In the genomic region with DNA sequence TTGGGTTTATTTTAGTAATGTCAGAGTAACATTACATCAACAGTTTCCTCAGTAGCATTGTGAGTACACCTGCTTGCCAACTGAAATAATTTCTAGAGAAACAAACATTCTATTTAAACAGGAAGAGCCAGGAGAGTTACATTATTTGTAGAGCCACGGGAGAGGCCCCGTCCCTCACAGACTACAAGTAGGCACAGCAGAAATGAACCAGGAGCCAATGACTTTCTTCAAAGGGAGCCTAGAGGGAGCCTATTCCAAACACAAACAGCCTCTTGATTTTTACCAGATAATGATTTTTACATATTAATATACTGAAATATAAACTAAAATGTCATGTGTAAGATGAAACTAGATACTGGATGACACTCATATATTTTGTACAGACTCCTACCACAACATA, we compare ENCODE assay signal across 25 mouse cellular contexts. TPM values are rescaled to one million over a fixed set of nuclear protein-coding genes. Genes with fewer than 3 reads are reported as not detected.
A peak's percentile ranks its signal among the peaks of the same experiment; 100 is the strongest.
DNase-seq lines count a peak whose midpoint lies in the region; ATAC-seq and TF ChIP-seq lines count a peak whose summit lies in the region.
"Had no signal": no experiment of that assay in that cellular context is flagged by ENCODE, and none has a peak within 500 bp of the region (broad histone marks: within the 10 kb centered on the region; RNA-seq: fewer than 3 reads in every experiment).

No protein-coding gene starts in this region.

- no peak overlapping the region for H3K27ac ChIP-seq in forebrain, postnatal 0 days (ENCODE audit: low read depth, low read length)
- H3K27ac ChIP-seq in forebrain, embryonic 16.5 days (ENCODE audit: low read length), result no peak overlapping the region
- H3K27ac ChIP-seq in kidney, embryonic 15.5 days, result no peak overlapping the region
- no peak overlapping the region for H3K27ac ChIP-seq in lung, embryonic 14.5 days (ENCODE audit: low read depth)
- H3K27ac ChIP-seq in midbrain, postnatal 0 days (ENCODE audit: low read depth, low read length), result no peak overlapping the region
- H3K27ac ChIP-seq: heart, embryonic 13.5 days; intestine, embryonic 15.5 days; limb, embryonic 10.5 days; limb, embryonic 15.5 days; liver, embryonic 15.5 days; macrophage; midbrain, embryonic 13.5 days had no signal

- H3K9ac ChIP-seq in forebrain, postnatal 0 days, result no peak overlapping the region
- no peak overlapping the region for H3K9ac ChIP-seq in forebrain, embryonic 16.5 days (replicated peaks; ENCODE audit: low read depth, low read length)
- H3K9ac ChIP-seq in kidney, embryonic 15.5 days, result no peak overlapping the region
- no peak overlapping the region for H3K9ac ChIP-seq in lung, embryonic 14.5 days
- no peak overlapping the region for H3K9ac ChIP-seq in midbrain, postnatal 0 days (replicated peaks; ENCODE audit: low read length, poor library complexity, severe bottlenecking)
- H3K9ac ChIP-seq: heart, embryonic 13.5 days; intestine, embryonic 15.5 days; limb, embryonic 15.5 days; liver, embryonic 15.5 days; midbrain, embryonic 13.5 days had no signal

- DNase-seq in forebrain, postnatal 0 days, result no peak
- no peak for DNase-seq in kidney, postnatal 4 days
- no peak for DNase-seq in lung, embryonic 14.5 days
- no peak for DNase-seq in lung, postnatal 10 days
- DNase-seq in midbrain, postnatal 0 days (ENCODE audit: low spot score), result no peak
- DNase-seq: adrenal gland, postnatal 14 days; gastrocnemius, postnatal 10 days; heart, postnatal 10 days; kidney, adult 8-10 months; kidney, postnatal 14 days; right cerebral cortex, adult 18-20 months; spleen, adult 18-20 months; thymus, postnatal 14 days had no signal

- TF ChIP-seq CTCF in forebrain, postnatal 0 days (IDR thresholded peaks at IDR 0.05; ENCODE audit: low read depth), result no peak
- TF ChIP-seq CTCF in lung, embryonic 14.5 days (IDR thresholded peaks at IDR 0.05; ENCODE audit: low read depth), result no peak
- no peak for TF ChIP-seq CTCF in midbrain, postnatal 0 days (IDR thresholded peaks at IDR 0.05)

- H3K4me1 ChIP-seq in forebrain, postnatal 0 days (ENCODE audit: insufficient read depth), result no peaks in the 10 kb centered on the region
- H3K4me1 ChIP-seq in forebrain, embryonic 16.5 days (replicated peaks; ENCODE audit: control insufficient read depth, insufficient read depth, low read length), result peaks cover 15% of the 10 kb centered on the region
- H3K4me1 ChIP-seq in kidney, embryonic 15.5 days, result peaks cover 14% of the 10 kb centered on the region
- no peaks in the 10 kb centered on the region for H3K4me1 ChIP-seq in lung, embryonic 14.5 days (ENCODE audit: insufficient read depth)
- peaks cover 4% of the 10 kb centered on the region; the same call in 1 of the 2 replicates for H3K4me1 ChIP-seq in midbrain, postnatal 0 days (ENCODE audit: insufficient read depth, low read length)
- H3K4me1 ChIP-seq: liver, embryonic 15.5 days had no signal

- no peaks in the 10 kb centered on the region for H3K9me3 ChIP-seq in forebrain, postnatal 0 days (ENCODE audit: low read length)
- H3K9me3 ChIP-seq in forebrain, embryonic 16.5 days (ENCODE audit: control insufficient read depth, low read length), result no peaks in the 10 kb centered on the region
- no peaks in the 10 kb centered on the region for H3K9me3 ChIP-seq in kidney, embryonic 15.5 days (replicated peaks)
- H3K9me3 ChIP-seq in lung, embryonic 14.5 days (ENCODE audit: low read depth, low read length), result no peaks in the 10 kb centered on the region
- no peaks in the 10 kb centered on the region for H3K9me3 ChIP-seq in midbrain, postnatal 0 days (ENCODE audit: low read length)
- H3K9me3 ChIP-seq: heart, embryonic 13.5 days; intestine, embryonic 15.5 days; limb, embryonic 10.5 days; limb, embryonic 15.5 days; liver, embryonic 15.5 days; midbrain, embryonic 13.5 days had no signal

- no peaks in the 10 kb centered on the region for H3K27me3 ChIP-seq in forebrain, postnatal 0 days (ENCODE audit: insufficient read depth, low read length)
- peaks cover 9% of the 10 kb centered on the region; the same call in 1 of the 2 replicates for H3K27me3 ChIP-seq in forebrain, embryonic 16.5 days (replicated peaks; ENCODE audit: control insufficient read depth, insufficient read depth, low read length)
- H3K27me3 ChIP-seq in kidney, embryonic 15.5 days, result peaks cover 17% of the 10 kb centered on the region
- peaks cover 13% of the 10 kb centered on the region for H3K27me3 ChIP-seq in lung, embryonic 14.5 days (ENCODE audit: insufficient read depth, low read length)
- H3K27me3 ChIP-seq in midbrain, postnatal 0 days (ENCODE audit: insufficient read depth, low read length), result peaks cover 24% of the 10 kb centered on the region; the same call in 1 of the 2 replicates

- H3K4me2 ChIP-seq in forebrain, postnatal 0 days (ENCODE audit: low read depth), result peak overlapping the region; percentile 23; the same call in 1 of the 2 replicates
- no peak overlapping the region for H3K4me2 ChIP-seq in forebrain, embryonic 16.5 days (ENCODE audit: low read length)
- peak overlapping the region; percentile 95; the same call in 1 of the 2 replicates for H3K4me2 ChIP-seq in kidney, embryonic 15.5 days
- H3K4me2 ChIP-seq in lung, embryonic 14.5 days, result peak overlapping the region; percentile 80; the same call in 1 of the 2 replicates
- no peak overlapping the region; the same call in 1 of the 2 replicates for H3K4me2 ChIP-seq in midbrain, postnatal 0 days (ENCODE audit: low read depth, low read length, poor library complexity, severe bottlenecking)
- H3K4me2 ChIP-seq: heart, embryonic 13.5 days; intestine, embryonic 15.5 days; limb, embryonic 15.5 days; liver, embryonic 15.5 days had no signal

- no peak overlapping the region for H3K4me3 ChIP-seq in forebrain, postnatal 0 days (ENCODE audit: low read depth, low read length)
- H3K4me3 ChIP-seq in forebrain, embryonic 16.5 days (replicated peaks; ENCODE audit: low read length), result no peak overlapping the region
- no peak overlapping the region for H3K4me3 ChIP-seq in kidney, embryonic 15.5 days (replicated peaks)
- H3K4me3 ChIP-seq in lung, embryonic 14.5 days (ENCODE audit: low read depth, low read length), result no peak overlapping the region
- H3K4me3 ChIP-seq in midbrain, postnatal 0 days (ENCODE audit: low read depth, low read length), result no peak overlapping the region
- H3K4me3 ChIP-seq: erythroblast, embryonic 14.5 days; heart, embryonic 13.5 days; intestine, embryonic 15.5 days; limb, embryonic 10.5 days; limb, embryonic 15.5 days; liver, embryonic 15.5 days had no signal

- ATAC-seq in forebrain, postnatal 0 days, result no peak
- ATAC-seq in forebrain, embryonic 16.5 days, result no peak
- no peak for ATAC-seq in kidney, embryonic 15.5 days (replicated peaks; ENCODE audit: low FRiP score)
- no peak for ATAC-seq in lung, embryonic 14.5 days (ENCODE audit: insufficient read depth)
- no peak for ATAC-seq in midbrain, postnatal 0 days (ENCODE audit: low FRiP score)
- ATAC-seq: CD4-positive, CD25-positive, alpha-beta regulatory T cell, adult 4 months; intestine, embryonic 15.5 days; midbrain, embryonic 13.5 days had no signal

- no peaks in the 10 kb centered on the region for H3K36me3 ChIP-seq in forebrain, postnatal 0 days (ENCODE audit: insufficient read depth)
- no peaks in the 10 kb centered on the region for H3K36me3 ChIP-seq in forebrain, embryonic 16.5 days (ENCODE audit: control insufficient read depth, insufficient read depth)
- H3K36me3 ChIP-seq in kidney, embryonic 15.5 days, result no peaks in the 10 kb centered on the region
- no peaks in the 10 kb centered on the region for H3K36me3 ChIP-seq in lung, embryonic 14.5 days (ENCODE audit: insufficient read depth)
- H3K36me3 ChIP-seq in midbrain, postnatal 0 days (ENCODE audit: insufficient read depth, low read length), result no peaks in the 10 kb centered on the region
- H3K36me3 ChIP-seq: heart, embryonic 13.5 days; intestine, embryonic 15.5 days; limb, embryonic 10.5 days; limb, embryonic 15.5 days; liver, embryonic 15.5 days; midbrain, embryonic 13.5 days had no signal

- 39% methylated on average over 2 of the region's 2 CpGs for WGBS in forebrain, postnatal 0 days
- 50% methylated on average over 2 of the region's 2 CpGs for WGBS in forebrain, embryonic 16.5 days
- WGBS in kidney, embryonic 15.5 days, result 40% methylated on average over 2 of the region's 2 CpGs
- WGBS in lung, embryonic 14.5 days, result 22% methylated on average over 2 of the region's 2 CpGs
- 58% methylated on average over 2 of the region's 2 CpGs for WGBS in midbrain, postnatal 0 days

RNA-seq across cellular contexts. Expression of a gene that starts 2.5 kb away (rescaled TPM):
- 24.8 and 26.5 TPM in 2 replicates for total RNA-seq in forebrain, postnatal 0 days (2014; rRNA removed)
- 4.8 and 7.0 TPM in 2 replicates for polyA plus RNA-seq in forebrain, postnatal 0 days (2015; fragmentation: Nextera tagmentation; extraction: Ambion mirVana)
- polyA plus RNA-seq in forebrain, embryonic 16.5 days (2015; fragmentation: Nextera tagmentation; extraction: Ambion mirVana), result 3.8 and 5.2 TPM in 2 replicates
- 6.1 and 6.6 TPM in 2 replicates for polyA plus RNA-seq in kidney, embryonic 15.5 days (2015; fragmentation: Nextera tagmentation; extraction: Ambion mirVana)
- polyA plus RNA-seq in lung, embryonic 14.5 days (2014; fragmentation: Nextera tagmentation; extraction: Ambion mirVana), result 6.7 and 8.8 TPM in 2 replicates
- total RNA-seq in midbrain, postnatal 0 days (2014; rRNA removed), result 21.9 and 23.0 TPM in 2 replicates
- 5.0 and 7.3 TPM in 2 replicates for polyA plus RNA-seq in midbrain, postnatal 0 days (2015; fragmentation: Nextera tagmentation; extraction: Ambion mirVana)
- total RNA-seq: monocyte, adult 5-6 weeks had no signal
- polyA plus RNA-seq: CD4-positive, CD25-positive, alpha-beta regulatory T cell, adult 4 months; erythroblast, embryonic 14.5 days; macrophage had no signal

Comparison
In these comparisons a context has a peak if more than half of its experiments do, and no peak if none do; other contexts are left out.
1. H3K4me2 ChIP-seq: peak in forebrain, postnatal 0 days (single experiment), kidney, embryonic 15.5 days (single experiment) and lung, embryonic 14.5 days (single experiment); none in forebrain, embryonic 16.5 days (single experiment) and midbrain, postnatal 0 days (single experiment).